Mouse (Mus musculus) heart, adult 2 months (tissue): ENCODE measurements around the gene Inha.

Experiments used
- CTCF ChIP-seq: fragments of 200-600 bp; IDR thresholded peaks from 2 replicates; pipeline ENCODE4 v1.8.1; 2022; ENCODE audit warnings: antibody characterized with exemption, mild to moderate bottlenecking, moderate library complexity
- EP300 ChIP-seq: fragments of 200-500 bp; IDR thresholded peaks from 2 replicates; pipeline ENCODE4 v1.6.1; 2011; ENCODE audit warnings: low read depth, low read length, control low read depth; ENCODE audit not compliant: insufficient read depth
- POLR2A ChIP-seq: fragments of 200-500 bp; IDR thresholded peaks from 2 replicates; pipeline ENCODE4 v1.6.1; 2011; ENCODE audit warnings: mild to moderate bottlenecking, low read depth, low read length, control low read depth; ENCODE audit not compliant: insufficient read depth

DNA sequence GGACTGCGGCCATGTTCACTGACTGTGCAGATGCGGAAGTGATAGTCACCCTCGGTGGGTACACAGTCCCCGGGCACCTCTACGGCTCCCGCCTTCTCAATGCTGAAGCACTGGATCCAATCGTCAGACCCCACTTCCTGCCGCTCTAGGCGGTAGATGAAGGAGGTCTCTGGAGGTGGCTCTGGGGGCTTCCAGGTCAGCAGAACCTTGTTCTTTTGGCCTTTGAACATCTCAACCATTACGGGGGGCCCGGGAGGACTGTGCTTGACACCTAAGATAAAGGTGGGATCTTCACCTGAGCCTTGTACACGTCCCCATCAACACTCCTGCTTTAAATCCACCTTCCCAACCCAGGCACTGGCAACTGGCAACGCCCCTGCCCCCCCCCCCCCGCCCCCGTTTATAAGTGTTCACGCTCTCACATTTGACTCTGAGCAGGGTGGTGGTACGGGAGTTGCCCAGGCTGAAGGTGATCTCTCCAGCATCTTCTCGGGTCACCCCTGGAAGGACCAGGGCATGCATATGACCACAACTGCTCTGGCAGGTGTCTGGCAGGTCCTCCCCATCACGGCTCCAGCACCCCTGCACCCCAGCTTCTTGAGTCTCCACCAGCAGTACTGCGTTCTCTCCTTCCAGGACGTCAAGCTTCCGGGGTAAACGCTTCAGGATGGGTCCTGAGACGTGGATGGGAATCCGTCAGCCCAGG is 3.8 kb upstream of the Inha start:
- TF ChIP-seq POLR2A = no peak
- TF ChIP-seq CTCF = no peak
- TF ChIP-seq EP300 = no peak
